Mouse (Mus musculus) activated CD4-positive, CD25-positive, alpha-beta regulatory T cell, adult 4 months (primary cell): ENCODE data around the gene Calm1. TPM values are rescaled to one million over a fixed set of nuclear protein-coding genes. Genes with fewer than 3 reads are reported as not detected.
"Not testable (repeated sequence)": the region's sequence is repeated elsewhere in the genome, so short reads cannot be mapped to it uniquely, and the experiment has no call there.

ENCODE experiments used
- ATAC-seq: one replicate; pipeline ENCODE4 v1.8.0; 2017
- polyA plus RNA-seq, 2 experiments: library from polyadenylated mRNA; unstranded; fragments of 100-300 nt; shearing (Covaris generic); gene quantifications; one replicate each; pipeline ENCODE4 v1.2.1; 2017

Calm1 gene
- polyA plus RNA-seq, 2 experiments from 2014 or later = 1,514 to 2,306 TPM

GRCm38 (mm10) chr12:100194181-100194580, 5.1 kb upstream of the Calm1 start:
- no peak for ATAC-seq

- no peak for ATAC-seq
Measured at GRCm38 (mm10) chr12:100196786-100197185, 2.4 kb upstream of the Calm1 start.

GRCm38 (mm10) chr12:100199891-100200644, 833 bp downstream of the Calm1 start:
- ATAC-seq = peak; percentile 24

DNA sequence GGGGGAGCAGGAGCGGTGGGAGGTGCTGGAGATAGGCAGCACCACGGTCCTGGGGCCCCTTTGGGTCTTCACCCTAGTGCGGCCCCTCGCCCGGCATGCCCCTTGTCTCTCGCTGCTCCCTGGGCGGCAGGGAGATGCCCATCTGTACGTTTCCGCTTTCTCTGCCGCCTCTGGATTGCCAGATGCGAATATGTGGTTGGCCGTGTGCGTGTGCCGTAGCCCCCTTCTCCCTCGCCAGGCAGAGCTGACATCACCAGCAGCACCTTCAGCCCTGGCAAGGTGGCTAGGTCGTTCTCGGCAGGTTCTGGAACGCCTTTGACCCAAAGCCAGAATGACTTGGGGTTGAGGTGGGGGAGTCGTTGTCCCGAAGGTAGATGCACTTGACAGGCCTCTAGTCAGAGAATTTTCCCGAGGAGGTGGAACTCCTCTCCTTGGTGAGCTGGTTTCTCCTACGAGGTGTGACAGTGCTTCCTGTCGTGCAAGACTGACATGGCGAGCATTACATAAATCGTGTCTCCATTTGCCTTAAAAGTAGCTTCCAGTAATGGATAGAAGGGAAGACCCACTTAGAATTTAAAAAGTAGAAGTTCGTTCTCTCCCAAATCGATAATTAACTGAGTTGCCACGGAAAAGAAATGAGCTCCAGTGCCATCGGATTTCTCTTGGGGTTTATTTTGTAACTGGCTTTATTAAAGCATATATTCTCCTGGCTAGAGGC, 1.6 kb downstream of the Calm1 start:
- peak; percentile 19 for ATAC-seq

DNA sequence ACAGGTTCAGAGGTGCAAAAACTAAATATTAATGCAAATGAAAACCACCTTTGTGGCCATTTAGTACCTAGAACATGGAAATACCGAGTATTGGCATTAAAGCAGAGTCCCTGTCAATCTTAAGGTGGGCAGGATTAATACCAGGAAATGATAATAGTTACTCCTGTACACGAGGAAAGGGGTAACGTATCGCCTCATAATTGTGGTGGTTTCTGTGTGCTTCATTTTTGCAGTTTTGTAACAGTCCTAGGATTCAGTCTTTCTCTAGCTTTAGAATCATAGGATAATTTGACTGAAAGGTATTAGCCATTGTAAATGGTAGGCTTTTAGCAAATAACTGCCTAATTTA, 2.1 kb downstream of the Calm1 start:
- no peak for ATAC-seq

DNA sequence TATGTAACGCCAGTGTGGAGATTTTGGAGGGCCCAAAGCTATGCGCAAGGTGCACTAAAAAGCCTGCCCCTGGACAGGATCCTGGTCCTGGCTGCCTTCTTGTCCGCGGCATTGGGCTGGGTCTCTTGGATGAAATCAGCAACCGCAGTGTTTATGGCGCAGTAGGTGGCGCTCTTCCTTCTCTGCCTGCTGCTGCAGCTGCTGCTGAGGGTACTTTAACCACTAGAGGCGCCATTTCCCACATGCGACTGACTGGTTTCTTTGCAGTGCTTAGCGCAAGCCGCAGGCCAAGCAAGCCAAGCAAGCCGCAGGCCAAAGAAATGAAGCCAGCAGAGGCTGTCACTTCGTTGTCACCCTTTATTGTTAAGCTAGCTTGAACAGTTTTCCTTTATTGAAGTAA, 2.6 kb downstream of the Calm1 start:
- ATAC-seq = peak; percentile 56

DNA sequence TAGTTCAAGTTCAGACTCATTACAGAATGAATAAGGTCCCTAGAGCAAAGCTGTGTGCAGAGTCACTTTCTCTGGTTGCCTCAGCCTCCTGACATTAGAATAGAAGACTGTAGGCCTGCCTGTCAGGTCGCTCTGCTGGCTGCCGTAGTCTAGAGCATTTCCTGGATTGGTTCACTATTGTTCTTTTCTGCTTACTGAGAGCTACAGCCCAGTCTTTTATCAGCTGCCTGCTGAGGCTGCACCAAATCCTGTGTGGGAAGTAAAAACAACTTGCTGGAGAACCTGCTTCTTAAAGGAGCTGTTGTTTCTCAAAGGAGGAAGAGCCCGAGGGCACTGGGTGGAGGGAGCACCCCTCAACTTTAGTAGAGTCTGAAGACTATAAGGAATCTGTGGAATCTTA, 4.5 kb downstream of the Calm1 start:
- no peak for ATAC-seq

DNA sequence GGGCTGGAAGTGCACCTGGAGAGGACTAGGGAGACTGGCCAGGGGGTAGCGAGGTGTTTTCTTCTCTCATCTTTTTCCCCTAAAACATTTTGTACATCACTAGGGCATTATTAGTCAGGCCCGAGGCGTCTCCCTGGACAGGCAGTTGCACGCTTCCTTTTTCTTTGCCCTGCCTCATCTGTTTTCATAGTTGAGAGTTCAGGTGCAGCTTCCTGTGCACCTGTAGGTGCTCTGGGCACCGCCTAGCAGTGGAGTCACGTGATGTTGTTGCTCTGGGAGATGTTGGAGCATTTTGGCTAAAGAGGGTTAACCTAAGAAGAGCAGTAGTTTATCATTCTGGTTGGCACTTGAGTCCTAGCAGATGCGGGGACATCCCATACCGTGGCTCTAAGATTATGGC, 5.9 kb downstream of the Calm1 start:
- no peak for ATAC-seq

DNA sequence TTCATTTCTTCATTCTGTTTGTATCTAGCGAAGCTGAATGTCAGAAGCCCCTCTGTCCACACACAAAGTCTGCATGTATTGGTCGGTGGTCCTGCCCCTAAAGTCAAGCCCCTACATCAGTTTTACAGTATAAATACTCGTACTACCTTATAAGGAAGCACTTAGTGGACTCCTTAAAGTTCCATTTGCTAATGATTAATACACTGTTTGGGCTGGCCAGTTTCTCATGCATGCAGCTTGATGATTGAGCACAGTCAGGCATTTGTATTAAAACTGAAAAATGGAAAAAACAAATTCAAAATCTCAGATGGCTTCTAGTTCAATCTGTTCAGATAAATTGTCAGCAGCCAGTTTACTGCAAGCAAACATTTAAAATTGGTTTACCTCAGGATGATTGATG, 7.3 kb downstream of the Calm1 start:
- ATAC-seq = no peak

DNA sequence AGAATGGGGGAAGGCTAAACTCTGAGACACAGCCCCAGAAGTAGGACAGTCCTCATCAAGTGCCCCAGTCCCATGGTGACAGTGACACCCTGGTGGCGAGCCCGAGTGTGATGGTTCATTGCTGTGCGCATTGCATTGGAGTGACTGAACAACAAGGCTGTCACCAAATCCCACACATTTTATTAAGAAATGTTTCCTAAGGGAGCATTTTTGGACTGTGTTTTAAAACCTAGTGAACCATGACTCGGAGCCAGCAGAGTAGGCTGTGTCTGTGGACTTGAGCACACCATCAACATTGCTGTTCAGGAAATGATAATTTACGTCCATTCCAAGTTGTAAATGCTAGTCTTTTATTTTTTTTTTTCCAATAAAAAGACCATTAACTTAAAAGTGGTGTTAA, 7.7 kb downstream of the Calm1 start:
- ATAC-seq = no peak

DNA sequence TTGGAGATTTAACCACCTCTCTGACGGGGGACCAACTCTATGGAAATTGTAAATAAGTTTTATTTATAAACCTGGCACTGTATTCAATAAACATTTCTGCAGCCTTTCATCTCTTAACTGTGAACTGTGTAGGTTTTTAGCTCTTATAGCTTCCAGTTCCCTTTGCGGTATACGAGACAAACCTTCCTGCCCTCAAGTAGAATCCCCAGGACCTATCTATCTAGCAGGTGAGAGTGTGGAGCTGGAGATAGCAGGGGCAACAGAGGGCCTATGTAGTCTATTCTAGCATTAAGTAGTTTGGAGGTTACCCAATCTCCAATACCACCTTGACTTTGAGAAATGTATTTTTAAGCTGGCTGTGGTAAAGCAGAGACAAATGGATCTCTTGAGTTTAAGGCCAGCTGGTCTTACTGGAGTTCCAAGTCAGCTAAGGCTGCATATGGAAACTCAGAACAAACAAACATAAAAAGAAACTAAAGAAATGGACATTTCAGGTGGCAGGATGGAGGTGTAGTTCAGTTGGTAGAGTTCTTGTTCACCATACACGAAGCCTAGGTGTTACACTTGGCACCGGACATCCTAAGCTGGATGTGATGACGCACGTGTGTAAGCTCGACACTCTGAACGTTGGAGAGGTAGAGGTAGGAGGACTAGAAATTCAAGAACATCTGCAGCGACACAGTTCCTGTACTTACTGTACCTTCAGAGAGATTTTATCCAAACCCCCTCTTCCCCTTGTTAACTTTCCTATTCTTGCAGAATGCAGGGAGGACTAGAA, 10.7 kb downstream of the Calm1 start:
- ATAC-seq = no peak

GRCm38 (mm10) chr12:100210973-100211372, 11.7 kb downstream of the Calm1 start:
- no peak for ATAC-seq

- ATAC-seq = no peak
Measured at GRCm38 (mm10) chr12:100211453-100212185, 12.4 kb downstream of the Calm1 start.

DNA sequence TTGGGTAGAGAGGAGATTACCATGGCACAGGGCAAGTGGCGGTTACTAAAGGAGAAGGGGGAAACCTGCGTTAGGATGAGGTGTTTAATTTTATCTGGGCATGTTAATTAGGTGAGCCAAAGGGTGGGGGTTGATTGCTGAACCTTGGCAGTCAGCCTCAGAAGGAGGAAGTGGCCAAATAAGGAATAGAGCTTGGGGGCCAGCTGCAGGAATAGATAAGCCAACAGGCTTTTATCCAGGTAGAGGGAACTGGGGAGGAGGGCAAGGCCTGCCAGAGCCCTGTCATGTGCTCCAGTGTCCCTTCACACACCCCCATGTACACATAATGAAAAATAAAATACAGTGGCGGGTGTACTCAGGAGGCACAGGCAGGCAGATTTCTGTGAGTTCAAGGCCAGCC, 13.2 kb downstream of the Calm1 start:
- no peak for ATAC-seq

DNA sequence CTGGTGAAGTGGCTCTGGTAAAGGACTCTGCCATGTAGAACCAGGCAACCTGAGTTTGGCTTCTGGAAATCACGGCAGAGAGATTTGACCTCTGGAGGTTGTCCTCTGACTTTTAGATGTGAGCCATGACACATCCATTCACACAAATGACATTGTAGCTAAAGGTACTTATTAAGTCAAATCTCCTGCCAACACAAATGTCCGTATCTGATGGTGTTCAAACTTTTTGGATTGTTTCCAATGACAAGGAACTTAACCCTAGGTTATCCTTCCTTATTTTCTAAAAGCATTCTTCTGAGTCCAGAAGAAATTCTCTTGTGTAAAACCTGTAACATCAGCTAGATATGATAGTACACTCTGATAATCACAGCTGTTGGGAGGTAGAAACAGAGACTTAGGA, 13.9 kb downstream of the Calm1 start:
- ATAC-seq = no peak

GRCm38 (mm10) chr12:100214156-100214555, 14.9 kb downstream of the Calm1 start:
- no peak for ATAC-seq

- ATAC-seq = no peak
Measured at GRCm38 (mm10) chr12:100214738-100215137, 15.5 kb downstream of the Calm1 start.

GRCm38 (mm10) chr12:100217087-100217486, 17.9 kb downstream of the Calm1 start:
- ATAC-seq = not testable (repeated sequence)

GRCm38 (mm10) chr12:100220012-100220411, 20.8 kb downstream of the Calm1 start:
- ATAC-seq = no peak

DNA sequence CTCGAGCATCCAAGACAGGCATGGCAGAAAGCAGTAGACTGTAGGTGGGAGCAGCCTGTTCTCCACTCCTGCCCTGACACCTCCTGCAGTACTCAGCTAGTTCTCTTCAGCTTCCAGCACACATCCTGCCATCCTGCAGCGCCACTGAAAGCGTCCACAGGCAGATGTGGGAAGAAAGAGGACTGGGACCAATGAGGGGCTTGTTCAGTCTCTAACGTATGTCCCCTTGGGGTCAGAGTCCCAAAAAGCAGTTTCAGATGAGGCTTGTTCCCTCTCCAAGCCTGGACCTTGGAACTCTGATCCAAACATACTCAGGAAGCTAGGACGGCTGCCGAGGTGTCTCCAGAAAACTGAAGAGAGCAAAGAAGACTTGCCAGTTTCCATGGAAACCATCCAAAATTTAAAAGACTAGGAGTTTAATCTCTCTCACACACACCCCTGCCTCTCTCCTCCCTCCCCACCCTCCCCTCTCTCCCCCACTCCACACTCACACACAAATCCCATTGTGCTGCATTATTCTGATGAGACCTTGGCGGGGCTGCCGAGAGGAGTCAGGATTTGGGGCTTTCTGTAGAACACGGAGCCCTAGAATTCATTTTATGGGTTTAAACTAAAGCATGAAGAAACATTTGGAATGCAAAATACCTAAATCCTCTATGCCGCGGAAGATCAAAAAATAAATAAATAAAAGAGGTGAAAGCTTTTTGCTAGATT, 22.5 kb downstream of the Calm1 start:
- no peak for ATAC-seq

DNA sequence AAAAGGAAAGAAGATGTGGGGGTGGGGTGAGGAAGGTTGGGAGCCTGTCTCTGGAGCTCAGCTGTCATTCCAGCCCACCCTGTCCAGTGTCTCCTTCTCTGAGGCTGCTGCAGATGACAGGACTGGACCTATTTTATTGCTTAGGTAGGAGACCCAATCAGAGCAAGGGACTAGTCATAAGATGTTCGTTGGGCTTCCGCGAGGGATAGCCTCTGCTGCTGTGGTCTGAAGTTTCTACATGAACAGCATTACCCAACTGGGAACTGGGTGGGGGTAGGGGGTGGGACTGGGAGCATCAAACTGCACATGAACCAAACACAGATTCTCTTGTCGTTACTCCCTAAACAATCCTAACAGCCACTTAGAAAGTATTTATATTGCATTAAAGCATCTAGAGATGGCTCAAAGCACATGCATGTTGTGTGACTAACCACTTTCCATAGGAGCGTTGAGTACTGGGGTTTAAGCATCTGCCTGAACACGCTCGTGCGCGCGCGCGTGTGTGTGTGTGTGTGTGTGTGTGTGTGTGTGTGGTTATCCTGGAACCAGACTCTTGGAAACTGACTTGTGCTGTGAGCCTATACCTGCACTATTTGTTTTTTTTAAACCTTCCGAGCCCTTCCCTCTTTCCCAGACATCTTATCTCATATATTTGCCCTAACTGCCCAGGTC, 23.2 kb downstream of the Calm1 start:
- ATAC-seq = no peak

- ATAC-seq = no peak
Measured at GRCm38 (mm10) chr12:100223531-100223930, 24.3 kb downstream of the Calm1 start.
